Mouse (Mus musculus): Measurements from ENCODE around the gene Fam102b.

Fam102b gene

DNA sequence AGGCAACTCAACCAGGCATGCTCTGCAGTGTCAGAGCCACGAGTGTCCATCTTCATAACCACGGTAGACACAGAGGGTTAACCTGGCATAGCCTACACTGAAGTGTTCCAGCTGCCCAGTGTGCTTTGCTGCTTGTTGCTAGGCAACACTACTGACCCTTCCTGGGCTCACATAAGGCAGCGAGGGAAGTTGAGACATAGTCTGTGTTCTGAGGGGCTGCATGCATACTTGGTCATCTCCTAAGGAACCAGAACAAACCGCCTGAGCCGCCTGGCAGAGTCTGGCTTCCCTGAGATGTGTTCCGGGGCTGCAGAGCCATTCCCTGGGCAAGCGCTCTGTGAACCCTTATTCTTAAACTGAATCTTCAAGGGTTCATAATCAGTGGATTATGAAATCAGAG is 66.2 kb downstream of the Fam102b start:
- DNase-seq (ENCODE audit: low spot score in 2 of 2): no peak

DNA sequence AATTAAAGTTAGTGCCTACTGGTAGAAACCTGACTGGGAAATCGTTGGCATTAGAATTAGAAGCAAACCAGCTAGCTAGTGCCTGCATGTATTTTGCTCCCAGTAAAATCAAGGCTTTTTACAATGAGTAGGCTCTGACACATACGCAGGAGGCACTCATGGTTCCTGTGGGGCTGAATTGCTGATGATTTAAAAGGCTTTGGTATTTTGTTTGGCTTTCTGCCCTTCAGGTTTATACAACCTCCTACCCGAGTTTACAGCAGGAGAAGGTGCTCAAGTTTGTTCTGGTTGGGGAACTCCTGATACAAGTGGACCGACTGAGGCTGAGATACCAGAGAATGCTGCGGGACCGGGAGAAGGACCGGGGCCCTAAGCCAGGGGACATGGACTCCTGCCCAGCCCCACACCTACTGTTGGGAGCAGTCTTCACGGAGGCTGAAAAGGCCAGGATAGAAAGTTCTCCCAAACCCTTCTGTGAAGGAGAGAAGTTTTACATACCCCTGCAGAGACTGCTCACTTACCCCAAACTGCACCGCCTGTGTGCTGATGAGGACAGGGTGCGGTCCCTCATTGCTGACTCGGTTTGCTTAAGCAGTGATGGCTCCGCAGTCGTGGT is 67.6 kb downstream of the Fam102b start:
- DNase-seq (ENCODE audit: low spot score in 2 of 2): no peak

DNA sequence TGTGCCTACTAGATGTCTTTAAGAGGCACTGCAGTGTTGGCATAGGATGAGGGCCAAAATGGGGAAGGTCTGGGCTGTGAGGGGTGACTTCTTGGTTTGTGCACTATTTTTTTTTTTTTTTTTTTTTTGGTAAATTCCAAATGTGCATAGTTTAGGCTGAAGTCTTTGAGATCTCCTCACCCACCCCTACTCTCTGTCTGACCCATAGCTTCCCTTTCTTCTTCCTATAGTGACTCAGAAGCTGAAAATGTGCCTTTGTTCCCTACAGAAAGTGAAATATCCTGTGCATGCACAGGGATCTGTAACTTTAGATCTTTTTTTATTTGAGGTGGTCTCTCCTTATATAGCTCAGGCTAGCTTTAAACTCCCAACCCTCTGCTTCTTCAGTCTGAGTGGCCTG is 69.4 kb downstream of the Fam102b start:
- DNase-seq (ENCODE audit: low spot score in 2 of 2): no peak

DNA sequence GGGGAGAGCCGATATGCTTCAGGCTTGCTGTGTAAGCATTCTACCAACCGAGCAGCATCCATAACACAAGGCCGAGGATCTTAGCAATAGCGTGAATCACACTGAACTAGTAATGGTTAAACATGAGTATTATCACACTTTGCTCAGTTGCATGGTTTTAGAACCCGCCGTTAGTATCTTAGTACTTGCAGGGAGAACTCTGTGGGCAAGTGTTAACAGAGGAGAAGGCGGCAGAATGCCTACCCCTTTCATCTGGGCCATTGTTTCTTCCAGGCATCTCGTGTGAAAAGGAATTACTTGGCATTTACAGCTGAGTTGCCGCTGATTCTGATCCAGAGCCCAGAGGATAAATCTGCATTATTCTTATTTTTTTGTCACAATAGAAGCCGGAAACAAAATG is 86.4 kb downstream of the Fam102b start:
- no peak for DNase-seq (ENCODE audit: low spot score in 2 of 2)

DNA sequence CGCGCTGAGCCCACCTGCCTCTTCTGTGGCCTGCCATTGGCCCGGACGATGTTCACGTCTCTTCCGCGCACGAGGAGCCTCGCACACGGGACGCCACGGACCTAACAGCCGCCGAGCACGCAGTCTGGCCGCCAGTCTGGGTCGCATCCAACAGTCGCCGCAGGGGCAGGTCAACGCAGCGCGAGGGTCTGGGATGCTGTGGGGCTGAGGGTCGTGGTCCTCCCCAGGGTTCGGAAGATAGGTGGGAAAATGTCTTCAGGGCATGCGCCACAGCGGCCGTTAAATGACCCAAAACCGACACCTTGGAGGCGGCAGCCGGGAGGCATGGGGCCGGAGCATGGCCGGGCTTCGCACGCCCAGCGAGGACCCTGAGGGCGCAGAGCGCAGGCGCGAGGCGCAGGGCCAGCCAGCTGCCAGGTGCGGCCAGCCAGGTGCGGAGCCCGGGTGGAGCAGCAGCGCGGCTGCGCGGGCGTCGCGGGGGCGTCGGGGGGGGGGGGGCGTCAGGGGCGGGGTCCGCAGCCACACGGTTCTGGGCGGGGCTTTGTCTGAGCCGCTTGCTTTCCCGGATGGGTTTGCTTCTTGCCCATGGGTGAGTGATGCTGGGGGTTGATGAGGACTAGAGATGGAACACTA is 87.3 kb downstream of the Fam102b start, which contains the start of gene Gm9857:
Gene Gm9857 (minus strand): TSS at position 445 of the 633 bp plus-strand sequence.
- DNase-seq (ENCODE audit: low spot score in 2 of 2): no peak

DNA sequence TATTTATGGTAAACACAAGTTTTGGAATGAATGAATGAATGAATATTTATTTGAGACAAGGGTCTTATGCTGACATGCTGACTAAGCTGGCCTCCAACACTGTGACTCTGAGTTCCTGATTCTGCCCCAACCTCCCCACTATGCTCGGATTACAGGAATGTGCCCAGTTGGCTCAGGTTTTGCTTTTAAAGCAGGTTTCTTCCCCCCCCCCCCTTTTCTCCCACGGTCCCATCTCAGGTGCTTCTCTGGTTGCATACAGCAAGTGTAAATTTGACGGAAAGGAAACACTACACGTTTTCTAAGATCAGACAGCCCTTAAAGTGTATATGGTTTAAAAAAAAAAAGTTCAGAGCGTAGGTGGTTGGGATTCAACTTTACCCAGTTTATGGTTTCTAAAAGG is 87.8 kb downstream of the Fam102b start, which contains the start of gene Henmt1:
Gene Henmt1 (plus strand): TSS at position 301 of the 400 bp plus-strand sequence.
- no peak for DNase-seq (ENCODE audit: low spot score in 2 of 2)

DNA sequence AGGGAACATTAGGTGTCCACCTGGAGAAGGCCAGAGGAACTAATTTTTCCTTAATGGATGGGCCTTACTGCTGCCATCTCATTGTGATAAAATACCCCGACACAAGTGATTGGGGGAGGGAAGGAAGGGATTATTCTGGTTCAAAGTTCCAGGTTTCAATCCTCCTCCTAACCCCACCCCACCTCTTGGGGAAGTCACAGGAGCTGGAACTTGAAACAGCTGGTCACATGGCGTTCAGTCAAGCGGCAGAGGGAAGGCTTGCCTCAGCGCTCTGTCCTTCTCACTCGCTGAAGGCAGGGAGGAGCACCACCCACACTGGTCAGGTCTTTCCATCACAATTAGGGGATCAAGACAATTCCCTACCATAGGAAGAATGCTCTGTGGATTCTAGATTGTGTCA is 88.7 kb downstream of the Fam102b start:
- DNase-seq (ENCODE audit: low spot score in 2 of 2): no peak

DNA sequence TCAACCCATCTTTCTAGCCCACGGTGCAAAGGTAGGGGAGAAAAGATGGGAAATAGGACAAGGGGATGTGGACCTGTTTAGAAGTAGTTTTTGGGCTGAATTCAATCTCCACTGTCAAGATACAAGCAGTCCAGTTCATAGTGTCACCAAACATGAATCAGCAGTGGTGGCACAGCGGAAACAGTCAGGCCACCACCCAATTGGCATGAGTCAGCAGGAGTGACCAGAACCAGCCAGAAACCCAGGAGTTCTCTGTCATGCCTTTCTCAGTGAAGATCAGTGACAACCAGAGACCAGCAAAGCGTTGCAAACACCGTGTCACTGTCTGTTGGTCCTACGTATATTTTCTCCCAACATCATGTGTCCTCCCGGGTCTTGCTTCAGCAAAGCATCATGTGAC is 93.8 kb downstream of the Fam102b start:
- no peak for DNase-seq (ENCODE audit: low spot score in 2 of 2)

DNA sequence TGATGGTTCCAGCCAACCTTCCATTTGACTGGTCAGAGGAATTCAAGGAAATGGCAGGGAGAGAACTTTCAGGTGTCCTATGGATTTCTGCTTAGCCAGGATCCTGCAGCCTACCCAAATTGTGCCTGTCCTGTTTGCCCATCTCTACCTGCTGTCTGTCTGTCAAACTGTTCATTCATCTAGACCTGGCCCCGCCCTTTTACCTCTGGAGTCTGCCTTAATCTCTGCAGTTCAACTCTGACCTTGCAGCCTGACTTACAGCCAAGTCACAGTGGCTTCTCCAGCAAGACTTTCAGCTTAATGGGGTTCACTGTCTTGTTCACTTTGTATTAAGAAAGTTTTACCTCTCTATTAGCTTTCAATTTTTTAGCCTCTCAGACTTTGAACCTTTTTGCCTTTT is 101.1 kb downstream of the Fam102b start:
- no peak for DNase-seq (ENCODE audit: low spot score in 2 of 2)

DNA sequence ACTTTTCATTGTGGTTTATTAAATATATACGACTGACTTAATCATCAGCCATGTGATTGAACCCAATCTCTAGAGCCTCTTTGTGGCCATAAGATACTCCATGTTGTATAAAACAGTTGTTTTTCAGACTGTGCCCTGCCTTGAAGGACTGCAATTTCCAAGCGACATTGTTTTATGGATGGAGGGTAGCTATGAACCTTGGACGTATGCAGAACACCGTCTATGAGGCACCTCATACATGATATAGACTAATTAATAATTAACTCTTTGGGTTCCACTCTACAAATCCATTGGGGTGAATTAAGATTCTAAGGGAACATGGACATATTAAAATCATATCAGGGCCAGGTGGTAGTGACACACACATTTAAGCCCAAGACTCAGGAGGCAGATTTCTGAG is 101.7 kb downstream of the Fam102b start:
- no peak for DNase-seq (ENCODE audit: low spot score in 2 of 2)

DNA sequence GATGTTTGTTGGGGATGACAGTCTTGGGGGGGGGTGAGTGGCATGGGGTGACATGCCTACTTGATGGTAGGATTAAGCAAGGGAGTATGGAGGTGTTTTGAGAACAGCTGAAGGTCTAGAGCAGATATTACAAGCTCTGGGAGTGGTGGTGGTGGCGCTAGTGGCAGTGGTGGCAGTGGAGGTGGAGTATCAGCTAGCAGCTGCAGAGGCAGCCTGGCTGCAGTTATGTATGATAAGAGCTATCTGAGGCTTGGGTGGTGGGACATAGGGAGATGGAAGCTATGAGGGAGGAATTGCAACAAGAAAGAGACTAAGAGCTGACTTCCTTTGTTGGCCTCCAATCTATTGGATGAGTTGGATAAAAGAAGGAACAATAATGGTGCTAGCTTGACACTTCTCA is 105.6 kb downstream of the Fam102b start:
- DNase-seq (ENCODE audit: low spot score in 2 of 2): no peak
